Mouse (Mus musculus) stomach, postnatal 0 days (tissue): ENCODE measurements at regions not wholly inside any gene's neighbourhood (a gene's known extent, or its start where the extent isn't known, plus 50 kb on each side); places are given as distances from the start of the nearest gene placed in this dataset.

Experiments used
- CTCF ChIP-seq: IDR thresholded peaks from 2 replicates; pipeline ENCODE4 v1.5.1; 2016; ENCODE audit warnings: antibody characterized with exemption, low read depth, mild to moderate bottlenecking, moderate library complexity
- EP300 ChIP-seq: optimal IDR thresholded peaks from 2 replicates; pipeline ENCODE3; 2016; ENCODE audit warnings: antibody characterized with exemption

DNA sequence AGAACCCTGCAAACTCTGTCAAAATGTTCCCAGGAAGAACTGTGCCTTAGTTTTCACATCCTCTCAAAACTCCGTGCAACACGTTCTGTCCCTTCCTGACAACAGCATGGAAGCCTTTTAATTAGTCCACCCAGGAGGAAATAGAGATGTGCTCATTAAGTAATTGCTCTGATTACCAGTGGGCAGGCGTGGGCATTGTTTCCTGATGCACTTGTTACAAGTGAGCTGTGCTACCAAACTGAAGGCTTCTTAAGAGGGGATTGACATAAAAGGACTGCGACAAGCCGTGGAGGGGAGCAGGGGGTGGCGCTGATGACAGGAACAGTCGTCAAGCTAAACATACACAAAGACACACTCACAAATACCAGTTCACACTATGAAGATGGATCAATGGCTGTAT is 192.1 kb upstream of the Veph1 start:
- TF ChIP-seq EP300 (no peak), CTCF (no peak)
